Mouse (Mus musculus) heart, adult 2 months (tissue): ENCODE data around the gene Lenep. TPM values are rescaled to one million over a fixed set of nuclear protein-coding genes. Genes with fewer than 3 reads are reported as not detected.
A peak's percentile ranks its signal among the peaks of the same experiment; 100 is the strongest.

Experiments
- DNase-seq, 2 experiments: peaks; one replicate each; pipeline ENCODE4 v3.0.0; 2021
- H3K27ac ChIP-seq: fragments of 200-600 bp; 2 replicates; pipeline ENCODE4 v1.8.1; 2022
- H3K27me3 ChIP-seq: fragments of 200-500 bp; 2 replicates; pipeline ENCODE4 v1.6.1; 2012; ENCODE audit warnings: mild to moderate bottlenecking, low read length, inconsistent platforms, mixed read lengths; ENCODE audit not compliant: control insufficient read depth, insufficient read depth
- H3K36me3 ChIP-seq: fragments of 200-500 bp; 2 replicates; pipeline ENCODE4 v1.6.1; 2012; ENCODE audit warnings: low read length, inconsistent platforms; ENCODE audit not compliant: control insufficient read depth, insufficient read depth
- H3K4me1 ChIP-seq: fragments of 200-500 bp; 2 replicates; pipeline ENCODE4 v1.6.1; 2011; ENCODE audit warnings: low read length; ENCODE audit not compliant: control insufficient read depth, insufficient read depth
- H3K4me3 ChIP-seq: fragments of 200-600 bp; 2 replicates; pipeline ENCODE4 v1.8.1; 2022
- H3K79me2 ChIP-seq: fragments of 200-500 bp; replicated peaks from 2 replicates; pipeline ENCODE4 v1.6.1; 2012; ENCODE audit warnings: mild to moderate bottlenecking, inconsistent platforms, low read length, moderate library complexity, mixed read lengths; ENCODE audit not compliant: control insufficient read depth, insufficient read depth
- H3K9ac ChIP-seq: fragments of 200-500 bp; 2 replicates; pipeline ENCODE4 v1.6.1; 2012; ENCODE audit warnings: low read depth, mild to moderate bottlenecking, control low read depth, inconsistent platforms, low read length, mixed read lengths
- CTCF ChIP-seq: fragments of 200-600 bp; IDR thresholded peaks from 2 replicates; pipeline ENCODE4 v1.8.1; 2022; ENCODE audit warnings: antibody characterized with exemption, mild to moderate bottlenecking, moderate library complexity
- EP300 ChIP-seq: fragments of 200-500 bp; IDR thresholded peaks from 2 replicates; pipeline ENCODE4 v1.6.1; 2011; ENCODE audit warnings: low read depth, low read length, control low read depth; ENCODE audit not compliant: insufficient read depth
- POLR2A ChIP-seq: fragments of 200-500 bp; IDR thresholded peaks from 2 replicates; pipeline ENCODE4 v1.6.1; 2011; ENCODE audit warnings: mild to moderate bottlenecking, low read depth, low read length, control low read depth; ENCODE audit not compliant: insufficient read depth
- WGBS: fragments of 180-500 bp; shearing (Covaris S2); methylation state at CpG from one replicate; pipeline ENCODE4 v1.1.7; 2018; 5-methylcytosine and 5-hydroxymethylcytosine counted together
- intact Hi-C: fragments of 180-260 bp; cut with DNase I; formaldehyde crosslinking; loops from one replicate; pipeline ENCODE4 v1.15.1; 2025
- polyA plus RNA-seq: library from polyadenylated mRNA; depleted of rRNA; stranded (reverse); fragments of >200 nt; gene quantifications from 2 replicates; pipeline ENCODE4 v1.2.3, GENCODE M21; 2012
- total RNA-seq, 2 experiments: library from RNA; stranded (reverse); gene quantifications; 2 replicates each; pipeline ENCODE4 v1.2.3; 2021

Gene Lenep
- total and polyA plus RNA-seq, 3 experiments = 2.1 TPM; not detected in 2

GRCm38 (mm10) chr3:89388134-89388881 lies 14.3 kb downstream of the Lenep start:
- TF ChIP-seq CTCF = no peak
- Histone ChIP-seq H3K4me1 (peaks cover 13% of the 10 kb centered on the region), H3K4me3 (no peak overlapping the region), H3K27me3 (no peaks in the 10 kb centered on the region), H3K79me2 (no peaks in the 10 kb centered on the region; the same call in 1 of the 2 replicates), H3K36me3 (no peaks in the 10 kb centered on the region), H3K27ac (peak overlapping the region; percentile 94), H3K9ac (no peak overlapping the region)
- WGBS = 46% methylated on average over 11 of the region's 11 CpGs
- DNase-seq = peak; percentile 75 to 82
- intact Hi-C loops = no loop called here

GRCm38 (mm10) chr3:89387632-89388031 lies 15.0 kb downstream of the Lenep start:
- Histone ChIP-seq H3K4me3 (no peak overlapping the region), H3K9ac (peak overlapping the region; percentile 29), H3K36me3 (no peaks in the 10 kb centered on the region), H3K79me2 (no peaks in the 10 kb centered on the region; the same call in 1 of the 2 replicates), H3K27ac (peak overlapping the region; percentile 94), H3K4me1 (peaks cover 13% of the 10 kb centered on the region), H3K27me3 (no peaks in the 10 kb centered on the region)
- no peak for TF ChIP-seq POLR2A
- TF ChIP-seq EP300 = no peak
- TF ChIP-seq CTCF = no peak
- 65% methylated on average over 11 of the region's 11 CpGs for WGBS
- DNase-seq = peak; percentile 55 to 59
- intact Hi-C loops = no loop called here

DNA sequence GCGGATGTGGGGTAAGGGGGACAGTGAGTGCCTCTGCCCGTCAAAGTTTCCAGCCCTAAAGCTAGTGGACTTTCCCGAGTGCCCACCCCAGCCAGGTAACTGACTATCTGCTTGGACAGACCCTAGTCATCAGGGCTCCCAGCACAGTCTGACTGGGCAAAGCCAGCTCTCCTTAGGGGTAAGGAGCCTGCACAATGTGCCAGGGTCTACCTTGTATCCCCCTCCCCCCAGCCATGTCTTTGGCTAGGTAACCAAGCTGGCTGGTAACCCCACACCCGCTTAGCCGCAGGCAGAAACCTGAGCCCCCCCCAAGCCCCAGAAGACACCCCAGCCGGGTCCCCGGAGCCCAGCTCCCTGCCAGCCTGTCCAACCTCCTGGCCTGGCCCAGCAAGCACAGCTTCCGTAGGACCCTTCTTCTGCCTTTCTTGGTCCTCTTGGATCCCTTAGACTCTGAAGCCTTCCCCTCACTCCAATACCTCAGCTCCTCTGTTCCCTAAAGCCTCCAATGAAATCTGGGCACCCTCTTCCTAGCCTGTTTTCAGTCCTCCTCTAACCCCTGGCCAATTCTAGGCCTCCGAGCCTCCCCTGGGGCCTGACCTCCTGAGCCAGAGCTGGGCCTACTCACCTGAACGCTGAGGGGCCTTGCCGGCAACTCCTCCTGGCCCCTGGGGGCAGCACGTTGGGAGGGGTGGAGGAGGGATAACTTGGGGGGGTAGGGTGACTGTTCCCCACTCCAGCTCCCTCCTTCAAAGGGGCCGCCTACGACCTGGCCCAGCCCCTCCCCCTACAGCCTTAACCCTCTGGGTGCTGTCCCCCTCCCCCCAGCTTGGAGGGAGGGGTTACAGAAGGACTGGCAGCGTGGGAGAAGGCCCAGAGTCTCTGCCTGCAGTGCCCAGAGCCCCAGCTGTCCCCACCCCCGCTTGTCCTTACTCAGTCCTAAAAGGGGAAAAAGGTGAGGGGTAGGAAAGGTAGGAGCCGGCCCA lies 15.9 kb downstream of the Lenep start:
- Histone ChIP-seq H3K4me3 (no peak overlapping the region), H3K4me1 (peaks cover 13% of the 10 kb centered on the region), H3K27me3 (no peaks in the 10 kb centered on the region), H3K9ac (peak overlapping the region; percentile 2; the same call in 1 of the 2 replicates), H3K36me3 (no peaks in the 10 kb centered on the region), H3K79me2 (no peaks in the 10 kb centered on the region; the same call in 1 of the 2 replicates), H3K27ac (peak overlapping the region; percentile 94; the same call in 1 of the 2 replicates)
- intact Hi-C loops = no loop called here
- WGBS = 73% methylated on average over 17 of the region's 17 CpGs
- TF ChIP-seq EP300 = no peak
- TF ChIP-seq POLR2A = no peak
- TF ChIP-seq CTCF = no peak
- DNase-seq = no peak

DNA sequence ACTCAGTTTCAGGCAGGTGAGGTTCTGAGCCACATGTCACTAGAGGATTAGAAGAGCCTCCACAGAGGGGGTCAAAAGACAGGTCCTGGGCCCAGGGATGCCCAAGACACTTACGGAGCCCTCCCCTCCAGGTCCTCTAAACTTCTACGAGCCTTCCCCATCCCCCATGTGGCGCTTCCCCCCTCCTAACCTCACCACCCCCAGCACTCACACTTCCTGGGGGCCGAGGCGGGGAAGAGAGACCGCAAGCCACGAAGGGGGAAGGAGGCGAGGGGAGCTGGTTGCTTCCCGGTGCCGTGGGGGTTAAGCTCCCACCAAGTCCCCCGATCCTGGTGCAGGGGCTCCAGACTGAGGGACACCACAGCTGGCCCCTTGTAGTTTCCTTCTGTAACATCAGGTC lies 17.1 kb downstream of the Lenep start:
- no peaks in the 10 kb centered on the region; the same call in 1 of the 2 replicates for H3K79me2 ChIP-seq
- H3K4me1 ChIP-seq = peaks cover 10% of the 10 kb centered on the region
- no peak for DNase-seq
- no peaks in the 10 kb centered on the region for H3K36me3 ChIP-seq
- no peak overlapping the region for H3K27ac ChIP-seq
- TF ChIP-seq EP300 (no peak), CTCF (no peak)
- WGBS = 67% methylated on average over 11 of the region's 11 CpGs
- H3K4me3 ChIP-seq = no peak overlapping the region
- H3K9ac ChIP-seq = no peak overlapping the region
- H3K27me3 ChIP-seq = no peaks in the 10 kb centered on the region
- intact Hi-C loops = no loop called here

- no peak for DNase-seq
These were observed 18.1 kb downstream of the Lenep start for GRCm38 (mm10) chr3:89384331-89385076.

More at GRCm38 (mm10) chr3:89384331-89385076, 18.1 kb downstream of the Lenep start:
- intact Hi-C loops = no loop called here
- H3K27me3 ChIP-seq = no peaks in the 10 kb centered on the region
- no peaks in the 10 kb centered on the region for H3K36me3 ChIP-seq
- H3K4me1 ChIP-seq = peaks cover 7% of the 10 kb centered on the region
- H3K27ac ChIP-seq = no peak overlapping the region
- no peaks in the 10 kb centered on the region; the same call in 1 of the 2 replicates for H3K79me2 ChIP-seq
- WGBS = 81% methylated on average over 12 of the region's 12 CpGs
- H3K4me3 ChIP-seq = no peak overlapping the region
- TF ChIP-seq EP300 (no peak), POLR2A (no peak), CTCF (no peak)
- H3K9ac ChIP-seq = no peak overlapping the region
